Mouse (Mus musculus): ENCODE measurements at regions not wholly inside any gene's neighbourhood (a gene's known extent, or its start where the extent isn't known, plus 50 kb on each side); places are given as distances from the start of the nearest gene placed in this dataset.

- 90% methylated on average over 17 of the region's 17 CpGs for WGBS
- H3K9me3 ChIP-seq, result no peaks in the 10 kb centered on the region
- no peaks in the 10 kb centered on the region for H3K27me3 ChIP-seq (ENCODE audit: poor library complexity, severe bottlenecking)
- no peaks in the 10 kb centered on the region for H3K4me1 ChIP-seq
- H3K27ac ChIP-seq, result peak overlapping the region; percentile 35; the same call in 1 of the 2 replicates
- H3K36me3 ChIP-seq (replicated peaks), result no peaks in the 10 kb centered on the region
- no peak overlapping the region for H3K4me3 ChIP-seq
- DNase-seq (ENCODE audit: extremely low spot score, low spot score), result no peak
Measured at GRCm38 (mm10) chr12:109975176-109975972, 303.5 kb upstream of the Dio3 start.

DNA sequence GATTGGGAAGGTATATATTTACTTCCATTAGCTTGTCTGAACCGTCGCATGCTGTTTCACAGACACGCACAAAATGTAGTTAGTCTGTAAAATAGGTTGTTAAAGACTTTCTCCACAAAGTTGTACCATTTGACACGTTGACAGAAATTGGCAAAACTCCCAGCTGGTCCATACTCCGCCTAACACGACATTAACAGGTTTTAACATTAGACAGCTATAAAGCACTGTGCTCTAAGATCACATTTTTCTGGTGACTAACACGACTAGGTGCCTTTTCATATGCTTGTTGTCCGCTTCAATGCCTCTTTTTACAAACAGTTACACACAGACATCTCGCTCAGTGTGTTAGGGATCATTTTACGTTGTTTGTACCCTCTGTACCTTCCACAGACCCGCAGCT is 294.2 kb upstream of the Dio3 start:
- H3K9me3 ChIP-seq, result no peaks in the 10 kb centered on the region
- DNase-seq (ENCODE audit: extremely low spot score, low spot score), result no peak
- no peaks in the 10 kb centered on the region for H3K4me1 ChIP-seq
- H3K27ac ChIP-seq, result no peak overlapping the region
- no peaks in the 10 kb centered on the region for H3K27me3 ChIP-seq (ENCODE audit: poor library complexity, severe bottlenecking)
- H3K36me3 ChIP-seq (replicated peaks), result no peaks in the 10 kb centered on the region
- WGBS, result 89% methylated on average over 11 of the region's 11 CpGs
- H3K4me3 ChIP-seq, result no peak overlapping the region

DNA sequence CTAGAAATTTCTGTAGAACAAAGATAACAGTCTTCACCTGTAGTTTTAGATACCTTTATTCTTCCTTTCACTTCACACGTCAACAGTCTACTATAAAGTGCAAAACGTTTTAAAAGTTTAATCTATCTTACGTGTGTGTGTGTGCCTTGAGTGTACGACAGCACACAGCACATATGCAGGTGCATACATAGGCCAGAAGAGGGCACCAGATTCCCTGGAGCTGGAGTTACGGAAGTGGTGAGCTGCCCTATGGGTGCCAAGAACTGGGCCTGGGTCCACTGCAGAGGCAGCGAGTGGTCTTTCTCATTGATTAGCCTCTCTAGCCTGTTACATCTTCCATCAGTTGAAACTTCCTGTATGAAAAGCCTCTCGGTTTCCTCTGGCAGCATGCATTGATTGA is 285.5 kb upstream of the Dio3 start:
- 94% methylated on average over 7 of the region's 7 CpGs for WGBS
- H3K4me3 ChIP-seq, result no peak overlapping the region
- peaks cover 11% of the 10 kb centered on the region for H3K9me3 ChIP-seq
- H3K4me1 ChIP-seq, result no peaks in the 10 kb centered on the region
- DNase-seq (ENCODE audit: extremely low spot score, low spot score), result no peak
- no peak overlapping the region for H3K27ac ChIP-seq
- no peaks in the 10 kb centered on the region for H3K27me3 ChIP-seq (ENCODE audit: poor library complexity, severe bottlenecking)
- H3K36me3 ChIP-seq (replicated peaks), result no peaks in the 10 kb centered on the region

- Histone ChIP-seq H3K36me3 (replicated peaks) (no peaks in the 10 kb centered on the region), H3K27me3 (ENCODE audit: poor library complexity, severe bottlenecking) (no peaks in the 10 kb centered on the region), H3K4me1 (no peaks in the 10 kb centered on the region), H3K27ac (no peak overlapping the region), H3K4me3 (no peak overlapping the region), H3K9me3 (no peaks in the 10 kb centered on the region)
- no peak for DNase-seq (ENCODE audit: extremely low spot score, low spot score)
- WGBS, result 96% methylated on average over 2 of the region's 2 CpGs
Measured at GRCm38 (mm10) chr12:110002717-110003116, 276.2 kb upstream of the Dio3 start.

DNA sequence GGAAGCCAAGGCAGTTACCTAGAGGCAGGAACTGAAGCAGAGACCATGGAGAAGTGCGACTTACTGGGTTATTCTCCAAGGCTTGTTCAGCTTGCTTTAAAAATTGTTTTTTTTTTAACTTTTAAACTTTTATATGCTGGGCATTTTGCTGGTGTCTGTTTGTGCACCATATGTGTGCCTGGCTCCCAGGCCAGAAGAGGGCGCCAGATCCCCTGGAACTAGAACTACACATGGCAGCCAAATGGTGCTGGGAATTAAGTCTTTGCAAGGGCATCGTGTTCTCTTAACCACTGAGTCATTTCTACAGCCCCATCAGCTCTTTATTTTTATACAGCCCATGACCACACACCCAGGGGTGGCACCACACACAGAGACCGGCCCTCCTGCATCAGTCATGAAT is 269.7 kb upstream of the Dio3 start:
- H3K4me3 ChIP-seq, result no peak overlapping the region
- no peaks in the 10 kb centered on the region for H3K36me3 ChIP-seq (replicated peaks)
- WGBS, result 50% methylated on average over 4 of the region's 4 CpGs
- H3K4me1 ChIP-seq, result no peaks in the 10 kb centered on the region
- no peaks in the 10 kb centered on the region for H3K9me3 ChIP-seq
- no peak for DNase-seq (ENCODE audit: extremely low spot score, low spot score)
- no peak overlapping the region for H3K27ac ChIP-seq
- H3K27me3 ChIP-seq (ENCODE audit: poor library complexity, severe bottlenecking), result no peaks in the 10 kb centered on the region

DNA sequence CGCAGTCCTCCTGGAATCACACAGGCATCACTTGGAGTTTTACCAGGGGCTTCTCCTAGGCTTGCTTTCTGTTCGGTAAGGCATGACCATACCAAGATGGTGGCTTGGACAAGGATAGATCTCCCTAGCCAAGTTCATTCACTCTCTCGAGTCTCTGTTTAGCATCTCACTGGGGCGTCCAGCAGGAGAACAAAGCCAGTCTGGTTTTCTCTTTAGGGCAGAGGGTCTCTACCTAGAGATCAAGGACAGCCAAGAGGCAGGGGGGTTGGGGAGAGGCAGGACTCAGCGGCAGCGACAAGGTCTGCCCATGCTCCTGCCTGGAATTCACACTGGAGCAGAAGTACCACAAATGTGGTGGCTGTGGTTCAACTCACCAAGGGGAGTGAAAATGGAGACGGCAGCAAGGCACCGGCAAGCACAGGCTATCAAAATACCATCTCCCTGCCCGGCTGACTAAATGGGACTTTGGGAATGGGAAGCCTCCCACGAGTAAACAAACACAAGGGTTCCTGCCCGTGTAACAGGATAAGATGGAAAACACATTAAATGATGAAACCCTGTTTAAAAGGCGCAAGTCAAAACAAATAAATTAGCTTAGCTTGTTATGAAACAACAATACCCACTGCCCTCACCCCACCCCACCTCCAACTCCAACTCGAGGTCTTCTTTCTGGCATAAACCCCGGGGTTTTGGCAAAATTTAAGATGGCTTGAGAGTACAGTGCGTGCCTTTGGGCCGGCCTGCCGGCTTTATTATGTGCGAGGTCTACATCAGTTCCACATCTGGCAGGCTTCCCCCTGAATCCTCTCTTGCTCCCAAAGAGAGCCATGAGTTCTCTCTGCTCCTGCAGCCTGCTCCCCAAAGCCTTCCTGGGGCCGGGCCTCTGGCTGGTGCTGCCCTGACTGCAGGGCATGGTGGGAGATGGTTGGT is 258.1 kb upstream of the Dio3 start:
- peaks cover 45% of the 10 kb centered on the region for H3K4me1 ChIP-seq
- no peak overlapping the region for H3K4me3 ChIP-seq
- no peaks in the 10 kb centered on the region for H3K36me3 ChIP-seq (replicated peaks)
- 76% methylated on average over 19 of the region's 19 CpGs for WGBS
- no peak overlapping the region; the same call in 1 of the 2 replicates for H3K27ac ChIP-seq
- DNase-seq (ENCODE audit: extremely low spot score, low spot score), result no peak
- H3K27me3 ChIP-seq (ENCODE audit: poor library complexity, severe bottlenecking), result no peaks in the 10 kb centered on the region
- no peaks in the 10 kb centered on the region for H3K9me3 ChIP-seq

- H3K36me3 ChIP-seq (replicated peaks), result no peaks in the 10 kb centered on the region
- no peaks in the 10 kb centered on the region for H3K9me3 ChIP-seq
- WGBS, result 88% methylated on average over 12 of the region's 12 CpGs
- H3K27me3 ChIP-seq (ENCODE audit: poor library complexity, severe bottlenecking), result no peaks in the 10 kb centered on the region
- peaks cover 53% of the 10 kb centered on the region for H3K4me1 ChIP-seq
- H3K4me3 ChIP-seq, result no peak overlapping the region
- H3K27ac ChIP-seq, result no peak overlapping the region
- DNase-seq (ENCODE audit: extremely low spot score, low spot score), result no peak
Measured at GRCm38 (mm10) chr12:110021690-110022089, 257.2 kb upstream of the Dio3 start.

DNA sequence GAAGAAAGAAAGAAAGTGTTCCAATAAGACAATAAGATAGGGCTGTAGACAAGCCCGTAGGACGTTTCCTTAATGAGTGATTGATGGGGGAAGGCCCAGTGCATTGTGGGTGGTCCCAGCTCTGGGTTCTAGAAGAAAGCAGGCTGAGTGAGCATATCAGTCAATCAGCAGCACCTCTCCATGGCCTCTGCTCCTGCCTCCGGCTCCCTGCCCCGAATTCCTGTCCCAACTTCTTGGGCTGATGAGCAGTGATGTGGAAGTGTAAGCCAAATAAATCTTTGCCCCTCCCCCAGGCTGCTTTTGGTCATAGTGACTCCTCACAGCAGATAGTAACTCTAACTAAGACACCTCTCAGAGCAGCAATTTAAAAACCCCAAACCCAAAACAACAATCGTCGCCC is 256.2 kb upstream of the Dio3 start:
- Histone ChIP-seq H3K4me1 (peaks cover 62% of the 10 kb centered on the region), H3K9me3 (no peaks in the 10 kb centered on the region), H3K36me3 (replicated peaks) (no peaks in the 10 kb centered on the region), H3K27ac (no peak overlapping the region), H3K27me3 (ENCODE audit: poor library complexity, severe bottlenecking) (no peaks in the 10 kb centered on the region), H3K4me3 (no peak overlapping the region)
- WGBS, result 76% methylated on average over 6 of the region's 6 CpGs
- DNase-seq (ENCODE audit: extremely low spot score, low spot score), result no peak

GRCm38 (mm10) chr12:110023192-110024101 is 255.4 kb upstream of the Dio3 start:
- Histone ChIP-seq H3K9me3 (no peaks in the 10 kb centered on the region), H3K36me3 (replicated peaks) (no peaks in the 10 kb centered on the region), H3K4me3 (no peak overlapping the region), H3K27me3 (ENCODE audit: poor library complexity, severe bottlenecking) (no peaks in the 10 kb centered on the region), H3K4me1 (peaks cover 67% of the 10 kb centered on the region), H3K27ac (peak overlapping the region; percentile 20; the same call in 1 of the 2 replicates)
- 67% methylated on average over 11 of the region's 11 CpGs for WGBS
- DNase-seq (ENCODE audit: extremely low spot score, low spot score), result no peak

DNA sequence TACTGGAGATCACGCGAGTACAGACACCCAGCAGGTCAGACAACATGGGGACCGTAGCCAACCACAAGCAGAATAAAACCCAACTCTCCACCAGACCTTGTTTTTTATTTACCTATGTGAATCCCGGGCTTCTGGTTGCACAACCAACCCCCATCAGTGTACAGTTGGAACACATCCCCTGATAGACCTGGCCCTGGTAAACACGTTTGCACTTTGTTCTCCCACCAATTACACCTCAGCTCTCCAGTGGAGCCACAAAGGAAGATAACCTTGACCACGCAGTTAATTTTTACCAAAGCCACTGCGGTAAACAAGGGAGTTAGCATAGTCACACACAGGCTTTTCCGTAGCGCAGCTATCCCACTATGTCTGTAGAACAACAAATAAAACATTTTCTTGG is 254.6 kb upstream of the Dio3 start:
- peaks cover 72% of the 10 kb centered on the region for H3K4me1 ChIP-seq
- no peaks in the 10 kb centered on the region for H3K9me3 ChIP-seq
- H3K27ac ChIP-seq, result no peak overlapping the region
- 89% methylated on average over 9 of the region's 9 CpGs for WGBS
- no peak overlapping the region for H3K4me3 ChIP-seq
- no peaks in the 10 kb centered on the region for H3K36me3 ChIP-seq (replicated peaks)
- no peak for DNase-seq (ENCODE audit: extremely low spot score, low spot score)
- no peaks in the 10 kb centered on the region for H3K27me3 ChIP-seq (ENCODE audit: poor library complexity, severe bottlenecking)

DNA sequence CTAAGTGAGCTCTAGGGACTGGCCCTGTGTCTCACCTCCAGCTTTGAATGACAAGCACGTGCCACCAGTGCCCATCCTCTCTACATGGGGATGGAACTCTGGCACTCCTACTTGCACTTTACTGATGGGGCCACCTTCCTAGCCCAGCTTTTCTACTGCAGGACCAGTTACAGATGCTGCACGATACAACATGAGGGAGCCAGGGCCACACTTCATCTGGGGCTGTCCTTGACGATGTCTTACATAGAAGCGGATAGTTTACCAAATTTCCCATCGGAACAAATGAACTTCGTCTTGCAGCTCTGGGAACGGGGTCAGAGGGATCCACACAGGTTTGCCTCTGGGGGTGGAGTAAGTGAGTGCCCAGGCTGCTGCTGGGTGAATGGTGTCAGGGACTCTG is 253.7 kb upstream of the Dio3 start:
- H3K9me3 ChIP-seq, result no peaks in the 10 kb centered on the region
- 90% methylated on average over 7 of the region's 7 CpGs for WGBS
- no peak overlapping the region for H3K4me3 ChIP-seq
- DNase-seq (ENCODE audit: extremely low spot score, low spot score), result no peak
- no peaks in the 10 kb centered on the region for H3K36me3 ChIP-seq (replicated peaks)
- H3K4me1 ChIP-seq, result peaks cover 72% of the 10 kb centered on the region
- H3K27ac ChIP-seq, result 0 out of 2 replicates have a peak overlapping the region, but pooled peaks have one; percentile 9
- H3K27me3 ChIP-seq (ENCODE audit: poor library complexity, severe bottlenecking), result no peaks in the 10 kb centered on the region

DNA sequence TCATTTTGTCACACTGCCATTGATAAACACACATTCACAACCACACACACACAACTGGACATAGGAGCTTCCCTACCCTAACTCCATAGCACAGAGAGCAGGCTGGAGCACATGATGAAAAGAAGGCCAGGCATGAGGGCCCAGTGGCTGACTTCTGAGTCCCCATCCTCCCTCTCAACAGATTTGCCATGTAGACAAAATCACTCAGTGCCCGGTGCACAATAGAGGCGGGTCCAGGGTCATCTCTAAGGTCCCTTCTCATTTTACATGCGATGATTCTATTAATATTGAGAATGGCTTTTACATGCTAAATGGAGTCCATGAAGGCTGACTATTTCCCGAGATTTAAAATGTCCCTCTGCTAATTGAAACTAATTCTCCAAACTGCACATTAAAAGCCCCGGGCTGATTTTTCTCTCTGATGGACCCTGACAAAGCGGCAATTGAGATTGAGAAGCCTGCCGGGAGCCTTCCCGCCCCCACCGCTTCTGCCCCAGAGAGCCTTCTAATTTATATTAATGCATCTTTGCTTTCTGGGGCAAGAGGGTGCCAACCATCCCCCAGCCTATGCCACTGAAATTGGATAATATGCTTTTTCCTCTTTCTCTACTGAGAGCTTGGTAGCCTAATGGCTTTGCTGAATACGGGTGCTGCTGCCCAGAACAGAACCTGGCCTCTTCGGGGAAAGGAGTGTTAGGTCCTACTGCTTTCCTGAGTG is 252.7 kb upstream of the Dio3 start:
- H3K27ac ChIP-seq, result peak overlapping the region; percentile 67
- no peaks in the 10 kb centered on the region for H3K9me3 ChIP-seq
- H3K4me1 ChIP-seq, result peaks cover 65% of the 10 kb centered on the region
- no peak for DNase-seq (ENCODE audit: extremely low spot score, low spot score)
- 61% methylated on average over 11 of the region's 11 CpGs for WGBS
- no peak overlapping the region for H3K4me3 ChIP-seq
- H3K36me3 ChIP-seq (replicated peaks), result no peaks in the 10 kb centered on the region
- no peaks in the 10 kb centered on the region for H3K27me3 ChIP-seq (ENCODE audit: poor library complexity, severe bottlenecking)

Data from forebrain, embryonic 10.5 days (tissue).